Mouse (Mus musculus) liver, postnatal 0 days (tissue): ENCODE measurements around the gene Srpk2.

Experiments used
- CTCF ChIP-seq: sonication (generic); IDR thresholded peaks from 2 replicates; pipeline ENCODE4 v1.5.1; 2016; ENCODE audit warnings: antibody characterized with exemption, low read depth
- EP300 ChIP-seq: IDR thresholded peaks from 2 replicates; pipeline ENCODE4 v1.6.1; 2016; ENCODE audit warnings: antibody characterized with exemption, low read depth, mild to moderate bottlenecking

- TF ChIP-seq CTCF (no peak), EP300 (no peak)
Observed at GRCm38 (mm10) chr5:23461688-23462087, 222.7 kb downstream of the Srpk2 start.
